Mouse (Mus musculus) embryonic stem cell, embryonic (primary cell): ENCODE data around the gene Dph6.

Source experiments
- CTCF ChIA-PET, 4 experiments: fragments of 300-600 bp in 2 of 4; fragments of 350-600 bp in 2 of 4; sonication (Branson Sonifier 250); formaldehyde crosslinking; loops; one replicate each; lab custom pipeline; 2022; ENCODE audit warnings: inconsistent platforms in 2 of 4; lab: Charles Lee
- POLR2A ChIA-PET, 4 experiments: fragments of 300-600 bp in 2 of 4; fragments of 350-600 bp in 2 of 4; sonication (Branson Sonifier 250); formaldehyde crosslinking; loops; one replicate each; lab custom pipeline; 2022; ENCODE audit warnings: antibody characterized with exemption in 4 of 4, inconsistent platforms in 1 of 4; lab: Charles Lee

The Dph6 gene

DNA sequence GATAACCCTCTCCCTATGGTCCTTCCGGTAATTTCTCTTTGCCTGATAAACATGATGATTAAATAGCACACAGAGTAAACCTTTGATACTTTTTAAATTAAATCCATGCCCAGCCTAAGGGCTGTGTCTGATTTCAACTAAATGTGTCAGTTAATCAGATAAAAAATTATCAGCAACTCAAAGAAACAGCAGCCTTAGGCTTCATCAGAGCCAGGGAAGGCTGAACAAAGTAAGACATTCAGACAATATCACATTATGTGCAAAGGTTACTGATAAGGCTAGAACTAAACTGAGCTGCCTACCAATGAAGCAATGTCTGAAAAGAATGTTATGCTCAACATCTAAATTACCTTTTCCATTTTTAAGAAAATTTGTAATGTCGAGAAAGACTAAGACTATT lies 74.0 kb downstream of the Dph6 start:
- POLR2A ChIA-PET, result no interaction called here
- CTCF ChIA-PET, result no interaction called here

DNA sequence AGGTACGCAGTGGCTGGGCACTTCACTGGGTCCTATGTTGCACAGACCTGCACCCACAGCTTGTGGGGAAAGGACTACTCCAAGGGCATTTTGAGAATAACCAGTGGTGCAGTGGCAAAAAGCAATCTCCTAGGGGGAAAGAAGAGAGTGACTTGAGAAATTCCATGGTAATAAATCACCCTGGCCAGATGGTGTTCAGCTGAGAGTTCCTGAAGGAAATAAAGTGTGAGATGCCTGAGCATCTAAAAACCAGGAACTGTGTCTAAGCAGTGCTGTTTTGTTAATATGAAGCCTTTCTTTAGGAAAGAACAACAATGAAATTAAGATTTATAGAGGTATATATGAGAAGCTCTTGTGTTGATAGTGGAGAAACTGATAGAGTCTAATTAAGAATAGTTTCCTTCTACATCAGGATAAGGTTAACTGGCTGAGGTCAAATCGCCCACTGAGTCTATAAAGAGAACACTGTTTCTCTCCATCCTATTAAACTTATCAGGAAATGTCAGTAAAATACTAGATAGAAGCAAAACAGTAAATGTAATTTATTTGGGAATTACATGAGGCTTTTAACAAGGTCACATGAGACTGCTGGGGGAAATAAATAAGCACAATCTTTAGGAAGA lies 111.7 kb downstream of the Dph6 start:
- POLR2A ChIA-PET, result no interaction called here
- CTCF ChIA-PET, result no interaction called here

DNA sequence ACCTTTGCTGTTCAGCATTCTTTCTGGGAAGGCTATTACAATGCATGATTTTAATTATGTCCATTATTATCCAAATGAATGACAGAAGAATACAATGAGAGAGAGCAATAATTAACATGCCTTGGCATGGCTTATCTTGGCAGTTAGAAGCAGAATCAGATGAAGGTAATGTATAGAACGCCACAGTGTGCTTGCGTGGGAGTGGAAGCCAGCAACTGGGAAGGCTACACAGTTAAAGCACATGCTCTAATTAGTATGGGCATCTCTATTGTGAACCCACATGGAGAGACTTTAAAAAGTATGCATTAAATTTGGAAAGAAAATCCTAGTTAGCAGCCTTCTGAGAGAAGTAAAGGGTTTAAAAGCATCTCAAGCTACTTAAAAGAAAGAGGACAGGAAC lies 112.4 kb downstream of the Dph6 start:
- ChIA-PET CTCF (no interaction called here), POLR2A (no interaction called here)

DNA sequence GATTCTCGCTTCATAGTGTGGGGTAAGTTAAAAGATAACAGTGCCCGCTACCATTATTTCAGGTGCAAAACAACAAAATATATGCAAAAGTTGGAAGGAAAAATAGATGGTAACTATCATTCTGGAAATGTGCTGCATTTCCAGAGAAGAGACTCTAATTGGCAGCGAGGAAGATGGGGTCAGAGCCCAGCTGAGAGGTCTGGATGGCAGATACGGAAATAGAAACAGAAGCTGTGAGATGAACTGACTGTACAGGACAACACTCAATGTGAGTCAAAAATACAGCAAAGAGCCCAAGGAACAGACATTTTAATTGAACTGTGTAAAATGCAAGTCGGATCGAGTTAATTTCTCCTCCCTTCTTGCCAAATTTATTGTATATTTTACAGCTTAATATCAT lies 114.3 kb downstream of the Dph6 start:
- ChIA-PET CTCF (no interaction called here), POLR2A (no interaction called here)

DNA sequence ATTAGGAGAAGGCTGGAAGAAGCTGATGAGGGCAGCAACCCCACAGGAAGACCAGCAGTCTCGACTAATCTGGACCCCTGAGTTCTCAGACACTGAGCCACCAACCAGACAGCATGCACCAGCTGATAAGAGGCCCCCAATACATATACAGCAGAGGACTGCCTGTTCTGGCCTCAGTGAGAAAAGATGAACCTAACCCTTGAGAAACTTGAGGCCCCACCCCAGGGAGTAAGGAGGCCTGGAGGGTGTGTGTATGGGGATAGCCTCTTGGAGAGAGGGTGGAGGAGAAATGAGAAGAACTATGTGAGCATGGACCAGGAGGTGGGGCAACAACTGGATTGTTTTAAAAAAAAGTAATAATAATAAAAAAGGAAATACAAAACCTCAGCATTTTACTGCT lies 118.7 kb downstream of the Dph6 start:
- POLR2A ChIA-PET, result no interaction called here
- CTCF ChIA-PET, result no interaction called here

DNA sequence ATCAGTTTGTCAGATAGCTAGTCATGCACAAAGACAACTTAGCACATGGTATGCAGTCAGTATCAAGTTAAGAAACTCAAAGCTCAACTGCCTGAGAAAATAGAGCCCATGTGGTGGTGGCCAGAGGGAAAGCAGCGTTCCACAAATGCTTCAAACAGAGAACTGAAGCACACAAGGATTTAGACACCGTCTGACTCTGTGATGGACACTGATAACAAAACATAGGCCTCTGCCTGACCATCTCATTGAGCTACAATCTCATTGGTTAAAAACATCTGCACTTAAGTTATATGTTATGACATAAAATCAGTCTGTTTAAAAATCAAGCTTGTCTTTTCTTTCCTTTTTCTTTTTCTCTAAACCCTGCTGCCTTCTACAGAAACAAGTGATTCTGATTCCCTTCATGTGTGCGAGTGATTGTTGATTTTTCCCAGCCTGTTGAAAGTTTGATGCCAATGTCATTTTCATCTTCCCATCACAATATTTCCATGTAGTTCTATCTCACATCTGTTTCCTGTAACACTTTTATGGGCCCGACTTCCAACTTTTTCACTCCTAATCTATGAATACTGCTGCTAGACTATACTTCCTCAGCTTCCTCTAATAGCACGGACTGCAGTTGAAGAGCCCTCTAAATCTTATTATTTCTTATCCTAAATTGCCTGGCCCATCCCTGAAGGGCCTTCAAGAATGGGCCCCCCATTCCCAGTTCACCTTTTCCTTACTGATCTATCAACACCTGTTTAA lies 123.6 kb downstream of the Dph6 start:
- ChIA-PET POLR2A (no interaction called here), CTCF (no interaction called here)

DNA sequence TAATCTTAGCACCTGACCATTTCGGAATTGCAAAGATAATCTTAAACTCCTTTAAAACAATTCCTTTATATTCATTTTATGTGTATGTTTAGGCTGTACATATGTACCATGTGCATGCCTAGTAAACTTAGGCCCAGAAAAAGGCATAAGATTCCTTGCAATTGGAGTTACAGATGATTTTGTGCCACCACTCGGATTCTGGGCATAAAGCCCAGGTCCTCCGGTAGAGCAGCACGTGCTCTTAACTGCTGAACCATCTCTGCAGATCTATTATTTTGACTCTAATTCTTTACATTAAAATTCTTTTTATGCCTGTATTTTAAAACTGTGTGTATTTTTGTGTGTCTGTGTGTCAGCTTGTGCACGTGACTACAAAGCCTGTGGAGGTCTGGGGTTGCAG lies 134.3 kb downstream of the Dph6 start:
- POLR2A ChIA-PET, result no interaction called here
- CTCF ChIA-PET, result no interaction called here

DNA sequence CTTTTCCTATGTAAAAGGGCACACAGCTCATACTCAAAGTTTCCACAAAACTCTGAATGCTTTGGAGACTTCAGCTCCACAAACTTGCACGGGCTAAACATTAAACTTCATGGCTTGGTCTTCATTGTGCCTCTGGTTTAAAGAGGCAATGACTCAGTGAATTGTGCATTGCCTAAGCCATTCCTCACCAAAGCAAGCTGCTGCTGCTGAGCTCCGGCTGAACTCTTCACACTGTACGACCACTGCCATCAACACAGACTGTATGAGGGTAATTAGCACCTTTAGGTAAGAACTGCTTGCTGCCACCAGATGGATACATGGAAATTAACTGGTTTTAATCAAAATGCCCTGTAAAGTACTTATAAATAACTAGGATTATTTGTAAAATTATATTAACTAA lies 134.9 kb downstream of the Dph6 start:
- POLR2A ChIA-PET, result no interaction called here
- CTCF ChIA-PET, result no interaction called here

DNA sequence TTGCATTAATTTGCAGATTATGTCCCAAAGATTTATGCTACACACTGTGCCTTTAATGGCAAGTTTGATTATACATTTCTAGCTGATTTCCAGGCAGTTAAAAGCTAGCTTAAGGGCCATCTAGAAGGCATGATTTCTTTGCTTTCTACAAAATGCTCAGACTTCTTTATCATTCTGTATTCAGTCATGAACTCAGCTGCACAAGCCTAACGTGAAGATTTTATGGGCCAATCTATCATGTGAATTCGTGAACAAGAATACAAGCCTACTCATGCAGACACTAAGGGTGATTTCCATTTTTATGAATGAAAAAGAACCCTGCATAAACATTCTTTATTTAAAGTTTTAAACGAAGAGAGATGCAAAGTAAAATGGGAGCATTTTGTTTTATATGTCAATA lies 162.4 kb downstream of the Dph6 start:
- POLR2A ChIA-PET, result no interaction called here
- CTCF ChIA-PET, result no interaction called here

DNA sequence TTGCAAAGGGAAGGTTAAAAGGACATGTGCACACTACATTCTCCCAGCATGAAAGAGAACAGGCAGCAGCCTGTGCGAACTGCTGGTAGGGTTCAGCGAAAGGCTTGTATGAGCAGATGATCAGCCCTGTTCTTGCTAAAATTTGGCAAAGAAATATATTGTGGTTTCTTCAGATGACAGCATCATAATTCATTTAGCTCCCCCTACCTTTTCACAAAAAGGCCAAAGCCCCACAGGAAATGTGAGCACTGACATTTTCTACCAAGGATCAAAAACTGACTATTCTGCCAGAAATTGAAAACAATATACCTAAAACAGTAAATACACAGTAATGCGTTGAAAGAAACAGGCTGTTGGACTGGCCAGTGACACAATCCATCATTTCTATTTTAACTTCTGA lies 162.9 kb downstream of the Dph6 start:
- ChIA-PET POLR2A (no interaction called here), CTCF (no interaction called here)

DNA sequence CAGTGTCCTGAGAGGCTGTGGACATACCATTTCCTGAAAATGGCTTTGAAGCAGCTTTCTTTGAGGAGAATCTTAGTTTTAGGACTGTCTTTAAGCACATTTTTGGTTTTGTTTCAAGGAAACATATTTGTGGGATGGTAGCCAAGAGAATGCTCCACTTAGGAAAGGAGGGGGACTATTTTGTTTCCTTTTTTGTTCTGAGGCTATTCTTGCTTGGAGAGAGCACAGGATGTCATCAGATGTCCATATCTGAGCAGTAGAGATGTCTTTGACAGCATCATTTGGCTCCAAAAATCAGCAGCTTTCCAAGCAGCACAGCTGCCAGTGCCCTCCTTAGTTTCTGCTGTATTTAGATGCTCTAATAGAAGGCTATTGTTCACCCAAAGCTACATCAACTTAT lies 167.8 kb downstream of the Dph6 start:
- ChIA-PET CTCF (no interaction called here), POLR2A (no interaction called here)
